ENCODE assay signal across 23 mouse cellular contexts in genomic region chr10:119218274-119219080, GRCm38 (mm10). TPM values are rescaled to one million over a fixed set of nuclear protein-coding genes. Genes with fewer than 3 reads are reported as not detected.
DNase-seq lines count a peak whose midpoint lies in the region; ATAC-seq and TF ChIP-seq lines count a peak whose summit lies in the region.
"Had no signal": no experiment of that assay in that cellular context is flagged by ENCODE, and none has a peak within 500 bp of the region (broad histone marks: within the 10 kb centered on the region; RNA-seq: fewer than 3 reads in every experiment).

No protein-coding gene starts in this region.

- WGBS in hindbrain, postnatal 0 days = 80% methylated on average over 15 of the region's 15 CpGs
- WGBS in hindbrain, embryonic 16.5 days = 91% methylated on average over 15 of the region's 15 CpGs

- no peaks in the 10 kb centered on the region for H3K27me3 ChIP-seq in hindbrain, postnatal 0 days (ENCODE audit: insufficient read depth, low read length)
- no peaks in the 10 kb centered on the region for H3K27me3 ChIP-seq in hindbrain, embryonic 16.5 days (replicated peaks; ENCODE audit: control insufficient read depth, insufficient read depth, low read length)
- H3K27me3 ChIP-seq: embryonic facial prominence, embryonic 13.5 days; heart, embryonic 15.5 days; lung, embryonic 15.5 days; neural tube, embryonic 12.5 days; stomach, embryonic 15.5 days had no signal

- H3K4me2 ChIP-seq in hindbrain, postnatal 0 days (ENCODE audit: low read depth, low read length) = no peak overlapping the region
- no peak overlapping the region for H3K4me2 ChIP-seq in hindbrain, embryonic 16.5 days (ENCODE audit: low read length)
- H3K4me2 ChIP-seq: embryonic facial prominence, embryonic 13.5 days; heart, embryonic 15.5 days; lung, embryonic 15.5 days; neural tube, embryonic 12.5 days; stomach, embryonic 15.5 days had no signal

- peaks cover 9% of the 10 kb centered on the region; the same call in 1 of the 2 replicates for H3K36me3 ChIP-seq in hindbrain, postnatal 0 days (ENCODE audit: insufficient read depth, low read length)
- peaks cover 16% of the 10 kb centered on the region for H3K36me3 ChIP-seq in hindbrain, embryonic 16.5 days (ENCODE audit: control insufficient read depth, insufficient read depth, low read length)

- TF ChIP-seq CTCF in hindbrain, postnatal 0 days (IDR thresholded peaks at IDR 0.05; ENCODE audit: low read depth) = no peak
- TF ChIP-seq CTCF in brain, embryonic 14.5 days (IDR thresholded peaks at IDR 0.05; ENCODE audit: borderline replicate concordance, extremely low read depth, insufficient read depth, insufficient read length) = no peak

- 0 out of 2 replicates have a peak, but pooled peaks cover 4% of the 10 kb centered on the region for H3K4me1 ChIP-seq in hindbrain, postnatal 0 days (ENCODE audit: insufficient read depth, low read length)
- H3K4me1 ChIP-seq in hindbrain, embryonic 16.5 days (ENCODE audit: control insufficient read depth, insufficient read depth, low read depth, low read length) = peaks cover 8% of the 10 kb centered on the region; the same call in 1 of the 2 replicates
- H3K4me1 ChIP-seq: stomach, embryonic 15.5 days had no signal

- H3K9ac ChIP-seq in hindbrain, postnatal 0 days (replicated peaks; ENCODE audit: low read length) = no peak overlapping the region
- no peak overlapping the region for H3K9ac ChIP-seq in hindbrain, embryonic 16.5 days (ENCODE audit: low read depth, low read length)
- H3K9ac ChIP-seq: embryonic facial prominence, embryonic 13.5 days; heart, embryonic 15.5 days; liver, embryonic 14.5 days; lung, embryonic 15.5 days; neural tube, embryonic 12.5 days; stomach, embryonic 15.5 days had no signal

- no peak for ATAC-seq in hindbrain, postnatal 0 days
- no peak for ATAC-seq in hindbrain, embryonic 16.5 days
- ATAC-seq: intestine, embryonic 16.5 days had no signal

- H3K9me3 ChIP-seq in hindbrain, postnatal 0 days (ENCODE audit: low read length) = no peaks in the 10 kb centered on the region
- H3K9me3 ChIP-seq in hindbrain, embryonic 16.5 days (ENCODE audit: control insufficient read depth, low read length) = no peaks in the 10 kb centered on the region
- H3K9me3 ChIP-seq: embryonic facial prominence, embryonic 13.5 days; G1E; heart, embryonic 15.5 days; lung, embryonic 15.5 days; neural tube, embryonic 12.5 days; stomach, embryonic 15.5 days had no signal

- DNase-seq in hindbrain, postnatal 0 days (ENCODE audit: low spot score) = peak; percentile 40
- peak; percentile 34 for DNase-seq in thymus, postnatal 0 days (ENCODE audit: low spot score)
- no peak for DNase-seq in thymus, postnatal 10 days (ENCODE audit: low spot score in 2 of 2)
- peak; percentile 28 for DNase-seq in brain, embryonic 14.5 days (ENCODE audit: low read depth)
- DNase-seq in thymus, postnatal 4 days = peak; percentile 34
- no peak for DNase-seq in MN1 (ENCODE audit: low spot score)
- DNase-seq in embryo, embryonic 10 days (ENCODE audit: low spot score) = no peak
- DNase-seq: cerebellum, adult 9-10 months; gastrocnemius, postnatal 14 days; heart, adult 2 months; heart, postnatal 4 days; kidney, postnatal 36 days; right cerebral cortex, postnatal 14 days; spleen, adult 18-20 months had no signal

- no peak for TF ChIP-seq POLR2A in brain, embryonic 14.5 days (IDR thresholded peaks at IDR 0.05; ENCODE audit: borderline replicate concordance, extremely low read depth, insufficient read depth, insufficient read length, poor library complexity, severe bottlenecking)

- H3K4me3 ChIP-seq in hindbrain, postnatal 0 days (ENCODE audit: low read length) = no peak overlapping the region
- no peak overlapping the region for H3K4me3 ChIP-seq in hindbrain, embryonic 16.5 days (ENCODE audit: low read length)
- H3K4me3 ChIP-seq: embryonic facial prominence, embryonic 13.5 days; heart, adult 2 months; heart, embryonic 15.5 days; lung, embryonic 15.5 days; neural tube, embryonic 12.5 days; stomach, embryonic 15.5 days had no signal

- H3K27ac ChIP-seq in hindbrain, postnatal 0 days = 0 out of 2 replicates have a peak overlapping the region, but pooled peaks have one; percentile 4
- no peak overlapping the region for H3K27ac ChIP-seq in hindbrain, embryonic 16.5 days (ENCODE audit: low read depth, low read length)
- H3K27ac ChIP-seq: embryonic facial prominence, embryonic 13.5 days; heart, adult 2 months; heart, embryonic 15.5 days; liver, embryonic 14.5 days; lung, embryonic 15.5 days; neural tube, embryonic 12.5 days; stomach, embryonic 15.5 days had no signal

RNA-seq across cellular contexts. Expression of gene Cand1, which starts 21.4 kb away (rescaled TPM):
- 117 and 134 TPM in 2 replicates for total RNA-seq in hindbrain, postnatal 0 days (2014; rRNA removed)
- 29.6 and 32.7 TPM in 2 replicates for polyA plus RNA-seq in hindbrain, postnatal 0 days (2015; fragmentation: Nextera tagmentation; extraction: Ambion mirVana)
- polyA plus RNA-seq in hindbrain, embryonic 16.5 days (2015; fragmentation: Nextera tagmentation; extraction: Ambion mirVana) = 36.2 and 45.6 TPM in 2 replicates
- 28.6 and 35.7 TPM in 2 replicates for polyA plus RNA-seq in thymus, postnatal 0 days (2015; fragmentation: Nextera tagmentation; extraction: Ambion mirVana)
- 60.5 and 70.5 TPM in 2 replicates for polyA plus RNA-seq in brain, embryonic 14.5 days (2012; rRNA removed)

Comparison
In these comparisons a context has a peak if more than half of its experiments do, and no peak if none do; other contexts are left out.
1. DNase-seq: peak in hindbrain, postnatal 0 days (single experiment), thymus, postnatal 0 days (single experiment), brain, embryonic 14.5 days (single experiment) and thymus, postnatal 4 days (single experiment); none in thymus, postnatal 10 days (0 of 2), MN1 (single experiment) and embryo, embryonic 10 days (single experiment).